Mouse (Mus musculus): ENCODE measurements around the gene Arhgap20. TPM values are rescaled to one million over a fixed set of nuclear protein-coding genes. Genes with fewer than 3 reads are reported as not detected.

The Arhgap20 gene
- not detected in 2 replicates for total RNA-seq (2023)

GRCm38 (mm10) chr9:51764921-51765416 is at the start of gene Arhgap20:
TSS of gene Arhgap20 (plus strand) at chr9:51765337.

Other genes starting within 250 kb of the Arhgap20 start
- gene Fdx1, start 198.2 kb downstream of the Arhgap20 start, total RNA-seq (2023) = 3.1 and 4.4 TPM in 2 replicates

All from neutrophil, adult 65 days (primary cell).